ENCODE assay signal across 16 mouse cellular contexts in the genomic region with DNA sequence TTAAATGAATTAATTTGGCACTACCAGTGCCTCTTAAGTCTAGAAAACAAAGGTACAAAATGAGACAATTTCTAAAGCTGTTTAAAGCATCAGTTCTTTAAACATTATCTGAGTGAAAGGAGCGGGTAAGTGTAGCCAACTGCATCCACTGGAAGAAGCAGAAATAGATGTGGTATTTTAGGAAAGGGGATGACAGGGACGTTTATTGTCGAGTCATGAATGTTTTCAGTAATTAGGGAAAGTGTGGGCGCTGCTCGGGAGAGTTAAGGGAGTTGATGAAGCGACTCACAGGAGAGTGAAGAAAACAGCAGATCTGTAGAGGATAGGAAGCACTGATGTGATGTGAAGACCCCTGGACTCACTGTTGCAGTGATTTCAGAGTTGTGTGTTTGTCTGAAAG.
DNase-seq lines count a peak whose midpoint lies in the region; ATAC-seq lines count a peak whose summit lies in the region.
"Had no signal": no experiment of that assay in that cellular context is flagged by ENCODE, and none has a peak within 500 bp of the region (broad histone marks: within the 10 kb centered on the region; RNA-seq: fewer than 3 reads in every experiment).

No protein-coding gene starts in this region.

- DNase-seq in frontal cortex, postnatal 14 days (ENCODE audit: low spot score in 2 of 2), result no peak
- peak; percentile 12 for DNase-seq in left cerebral cortex, adult 11 months (ENCODE audit: low spot score)
- no peak for DNase-seq in left cerebral cortex, postnatal 10 days (ENCODE audit: extremely low spot score in 1 of 2, low spot score in 2 of 2)
- DNase-seq in right cerebral cortex, adult 18-20 months, result peak; percentile 23
- DNase-seq in right cerebral cortex, postnatal 25 days, result no peak
- no peak for DNase-seq in Muller cell, postnatal 12 days (ENCODE audit: inconsistent ontology term)
- DNase-seq: adrenal gland, postnatal 10 days; B cell, adult 2 months; cerebellum, adult 11-12 months; cerebellum, adult 9-10 months; cerebellum, postnatal 25 days; gastrocnemius, postnatal 14 days; heart, postnatal 36 days had no signal

- intact Hi-C loops in left cerebral cortex, postnatal 10 days (cut with DNase I), result no loop called here

- peak; percentile 76 for ATAC-seq in frontal cortex, adult (ENCODE audit: low TSS enrichment)
- ATAC-seq: CD4-positive, CD25-positive, alpha-beta regulatory T cell, adult 4 months; forebrain, embryonic 15.5 days had no signal

Comparison
In these comparisons a context has a peak if more than half of its experiments do, and no peak if none do; other contexts are left out.
1. DNase-seq: peak in left cerebral cortex, adult 11 months (single experiment) and right cerebral cortex, adult 18-20 months (single experiment); none in frontal cortex, postnatal 14 days (0 of 2), left cerebral cortex, postnatal 10 days (0 of 2), right cerebral cortex, postnatal 25 days (single experiment) and Muller cell, postnatal 12 days (single experiment).